Comparison of ENCODE assay signal across 9 mouse cellular contexts in the genomic region with DNA sequence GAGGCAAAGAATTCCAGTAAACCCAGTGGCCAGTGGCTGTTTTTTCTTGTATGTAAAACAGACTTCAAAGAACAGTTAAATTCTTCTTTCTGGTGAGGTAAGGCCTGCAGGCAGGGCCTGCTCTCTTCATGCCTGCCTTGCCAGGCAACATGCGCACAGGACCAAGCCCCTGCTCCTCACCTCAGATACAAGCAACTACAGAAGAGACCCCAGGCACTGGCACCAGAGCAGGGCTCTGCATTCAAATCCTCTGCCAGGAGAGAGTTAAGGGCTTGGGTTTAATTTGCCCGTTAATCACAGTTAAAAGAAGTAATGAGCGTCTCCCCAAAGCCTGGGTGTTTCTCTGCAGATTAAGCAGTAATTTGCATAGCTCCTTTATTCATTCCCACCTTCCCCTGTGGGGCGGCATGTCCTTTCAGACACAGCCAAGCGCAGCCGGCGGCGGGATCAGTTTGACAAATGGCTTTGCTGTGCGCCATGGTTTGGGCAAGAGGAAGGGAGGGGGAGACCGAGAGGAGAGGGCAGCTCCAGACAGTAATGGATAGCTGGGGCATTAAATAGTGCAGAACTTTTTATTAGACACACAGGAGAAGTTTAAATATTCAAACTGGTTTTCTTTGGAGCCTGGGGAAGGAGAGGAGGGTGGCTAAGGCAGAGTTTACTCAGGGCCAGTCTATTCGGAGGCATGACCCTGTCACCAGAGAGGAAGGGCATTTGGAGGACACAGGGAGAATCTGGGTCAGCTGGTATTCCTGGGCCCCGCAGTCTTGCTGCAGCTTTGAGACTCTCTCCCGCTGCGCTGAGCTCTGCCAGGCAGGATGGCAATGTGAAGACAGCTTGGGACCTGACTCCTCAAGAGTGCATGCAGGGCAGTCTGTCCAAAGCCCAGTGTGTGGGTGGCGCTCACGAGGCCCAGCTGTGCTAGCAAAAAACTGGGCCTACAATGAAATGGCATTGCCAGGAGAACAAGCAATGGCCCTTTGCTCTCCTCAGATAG. TPM values are rescaled to one million over a fixed set of nuclear protein-coding genes. Genes with fewer than 3 reads are reported as not detected.
DNase-seq lines count a peak whose midpoint lies in the region; ATAC-seq lines count a peak whose summit lies in the region.
"Had no signal": no experiment of that assay in that cellular context is flagged by ENCODE, and none has a peak within 500 bp of the region (broad histone marks: within the 10 kb centered on the region; RNA-seq: fewer than 3 reads in every experiment).

No protein-coding gene starts in this region.

- H3K27ac ChIP-seq in heart, embryonic 11.5 days (ENCODE audit: low read depth, low read length) = no peak overlapping the region
- H3K27ac ChIP-seq in embryonic facial prominence, embryonic 12.5 days = 0 out of 2 replicates have a peak overlapping the region, but pooled peaks have one; percentile 46
- H3K27ac ChIP-seq in kidney, embryonic 16.5 days (ENCODE audit: low read length) = peak overlapping the region; percentile 57
- H3K27ac ChIP-seq in stomach, embryonic 15.5 days = 0 out of 2 replicates have a peak overlapping the region, but pooled peaks have one; percentile 24

- H3K4me3 ChIP-seq in heart, embryonic 11.5 days (ENCODE audit: low read depth, low read length) = no peak overlapping the region
- no peak overlapping the region for H3K4me3 ChIP-seq in embryonic facial prominence, embryonic 12.5 days
- H3K4me3 ChIP-seq in kidney, embryonic 16.5 days (ENCODE audit: low read length) = no peak overlapping the region
- no peak overlapping the region for H3K4me3 ChIP-seq in stomach, embryonic 15.5 days (replicated peaks)

- intact Hi-C loops in heart, postnatal 14 days (cut with DNase I) = no loop called here

- H3K36me3 ChIP-seq in heart, embryonic 11.5 days (ENCODE audit: control insufficient read depth, insufficient read depth, low read length) = peaks cover 2% of the 10 kb centered on the region
- H3K36me3 ChIP-seq in embryonic facial prominence, embryonic 12.5 days = peaks cover 17% of the 10 kb centered on the region
- peaks cover 9% of the 10 kb centered on the region; the same call in 1 of the 2 replicates for H3K36me3 ChIP-seq in kidney, embryonic 16.5 days (ENCODE audit: insufficient read depth, low read length)
- peaks cover 3% of the 10 kb centered on the region; the same call in 1 of the 2 replicates for H3K36me3 ChIP-seq in stomach, embryonic 15.5 days

- no peaks in the 10 kb centered on the region for H3K27me3 ChIP-seq in heart, embryonic 11.5 days (ENCODE audit: control insufficient read depth, insufficient read depth, low read length)
- no peaks in the 10 kb centered on the region for H3K27me3 ChIP-seq in embryonic facial prominence, embryonic 12.5 days
- no peaks in the 10 kb centered on the region for H3K27me3 ChIP-seq in kidney, embryonic 16.5 days (ENCODE audit: insufficient read depth, low read length)
- no peaks in the 10 kb centered on the region for H3K27me3 ChIP-seq in stomach, embryonic 15.5 days (replicated peaks)
- H3K27me3 ChIP-seq: Patski had no signal

- no peak for DNase-seq in heart, postnatal 14 days
- peak; percentile 58 for DNase-seq in ZHBTc4 (ENCODE audit: low read depth, low spot score)

- WGBS in heart, embryonic 11.5 days (ENCODE audit: insufficient replicate concordance) = 26% methylated on average over 16 of the region's 16 CpGs
- 22% methylated on average over 16 of the region's 16 CpGs for WGBS in embryonic facial prominence, embryonic 12.5 days
- WGBS in kidney, embryonic 16.5 days = 12% methylated on average over 16 of the region's 16 CpGs
- 17% methylated on average over 16 of the region's 16 CpGs for WGBS in stomach, embryonic 15.5 days

- peak overlapping the region; percentile 40; the same call in 1 of the 2 replicates for H3K9ac ChIP-seq in heart, embryonic 11.5 days (ENCODE audit: low read depth, low read length)
- no peak overlapping the region for H3K9ac ChIP-seq in embryonic facial prominence, embryonic 12.5 days
- H3K9ac ChIP-seq in kidney, embryonic 16.5 days (replicated peaks; ENCODE audit: low read length) = peak overlapping the region; percentile 44
- H3K9ac ChIP-seq in stomach, embryonic 15.5 days = no peak overlapping the region

- no peaks in the 10 kb centered on the region for H3K9me3 ChIP-seq in heart, embryonic 11.5 days (replicated peaks; ENCODE audit: control insufficient read depth, low read length)
- no peaks in the 10 kb centered on the region for H3K9me3 ChIP-seq in embryonic facial prominence, embryonic 12.5 days
- H3K9me3 ChIP-seq in kidney, embryonic 16.5 days (ENCODE audit: low read length) = no peaks in the 10 kb centered on the region
- no peaks in the 10 kb centered on the region for H3K9me3 ChIP-seq in stomach, embryonic 15.5 days

- no peak for ATAC-seq in heart, embryonic 11.5 days (replicated peaks; ENCODE audit: insufficient number of reproducible peaks, low FRiP score, low TSS enrichment)
- no peak for ATAC-seq in embryonic facial prominence, embryonic 12.5 days (ENCODE audit: insufficient number of reproducible peaks, insufficient read depth, low FRiP score, low TSS enrichment)
- peak; percentile 43 for ATAC-seq in kidney, embryonic 16.5 days (ENCODE audit: low FRiP score, low TSS enrichment)
- no peak for ATAC-seq in stomach, embryonic 15.5 days (ENCODE audit: insufficient read depth, low FRiP score, low read depth)
- ATAC-seq in monocyte, adult 5-6 weeks (replicated peaks; ENCODE audit: insufficient number of reproducible peaks, low FRiP score, low TSS enrichment, poor library complexity, severe bottlenecking) = no peak
- ATAC-seq in erythroid progenitor cell, adult 5-6 weeks (replicated peaks; ENCODE audit: low FRiP score, poor library complexity, severe bottlenecking) = no peak
- ATAC-seq: Patski had no signal

- peaks cover 37% of the 10 kb centered on the region for H3K4me1 ChIP-seq in heart, embryonic 11.5 days (ENCODE audit: control insufficient read depth, insufficient read depth, low read length)
- H3K4me1 ChIP-seq in embryonic facial prominence, embryonic 12.5 days = peaks cover 26% of the 10 kb centered on the region
- peaks cover 30% of the 10 kb centered on the region for H3K4me1 ChIP-seq in kidney, embryonic 16.5 days (ENCODE audit: insufficient read depth, low read length)
- peaks cover 13% of the 10 kb centered on the region; the same call in 1 of the 2 replicates for H3K4me1 ChIP-seq in stomach, embryonic 15.5 days

- H3K4me2 ChIP-seq in heart, embryonic 11.5 days = no peak overlapping the region
- H3K4me2 ChIP-seq in embryonic facial prominence, embryonic 12.5 days (replicated peaks) = no peak overlapping the region
- H3K4me2 ChIP-seq in kidney, embryonic 16.5 days (replicated peaks; ENCODE audit: low read depth, low read length) = 0 out of 2 replicates have a peak overlapping the region, but pooled peaks have one; percentile 12
- no peak overlapping the region for H3K4me2 ChIP-seq in stomach, embryonic 15.5 days

RNA-seq across cellular contexts. Expression of a gene that starts 13.4 kb away (rescaled TPM):
- 52.5 and 60.2 TPM in 2 replicates for polyA plus RNA-seq in heart, embryonic 11.5 days (2014; fragmentation: Nextera tagmentation; extraction: Ambion mirVana)
- total RNA-seq in heart, postnatal 14 days (2021) = 10 to 100 TPM; 22.3 to 23.3 TPM
- 88.2 and 96.5 TPM in 2 replicates for polyA plus RNA-seq in embryonic facial prominence, embryonic 12.5 days (2016; fragmentation: Nextera tagmentation; extraction: Ambion mirVana)
- polyA plus RNA-seq in kidney, embryonic 16.5 days (2015; fragmentation: Nextera tagmentation; extraction: Ambion mirVana) = 83.7 and 88.3 TPM in 2 replicates
- 67.2 and 76.5 TPM in 2 replicates for polyA plus RNA-seq in stomach, embryonic 15.5 days (2015; fragmentation: Nextera tagmentation; extraction: Ambion mirVana)
- 38.4 to 51.0 TPM (median 44.6 TPM) in 3 replicates for total RNA-seq in monocyte, adult 5-6 weeks (2017)
- total RNA-seq in erythroid progenitor cell, adult 5-6 weeks (2015; ENCODE audit: low replicate concordance) = 7.9 and 9.6 TPM in 2 replicates
- total RNA-seq in erythroid progenitor cell, adult 5-6 weeks (2017; ENCODE audit: low replicate concordance) = 21.6 and 25.2 TPM in 2 replicates

RNA-seq across cellular contexts. Expression of a gene that starts 25.0 kb away (rescaled TPM):
- polyA plus RNA-seq in heart, embryonic 11.5 days (2014; fragmentation: Nextera tagmentation; extraction: Ambion mirVana) = 0.23 and 0.50 TPM in 2 replicates
- total RNA-seq in heart, postnatal 14 days (2021) = 1 to 10 TPM in 1 of 2 experiments, under 1 TPM in 1; 0.88 to 1.8 TPM
- polyA plus RNA-seq in embryonic facial prominence, embryonic 12.5 days (2016; fragmentation: Nextera tagmentation; extraction: Ambion mirVana) = 2.4 and 3.3 TPM in 2 replicates
- polyA plus RNA-seq in kidney, embryonic 16.5 days (2015; fragmentation: Nextera tagmentation; extraction: Ambion mirVana) = 52.5 and 55.8 TPM in 2 replicates
- polyA plus RNA-seq in stomach, embryonic 15.5 days (2015; fragmentation: Nextera tagmentation; extraction: Ambion mirVana) = 55.2 and 65.6 TPM in 2 replicates
- total RNA-seq in monocyte, adult 5-6 weeks (2017) = 0.29 TPM in 1 of 3 replicates, not detected in the others
- not detected in 2 replicates for total RNA-seq in erythroid progenitor cell, adult 5-6 weeks (2015; ENCODE audit: low replicate concordance)
- 0.26 TPM in 1 of 2 replicates, not detected in the other for total RNA-seq in erythroid progenitor cell, adult 5-6 weeks (2017; ENCODE audit: low replicate concordance)

RNA-seq across cellular contexts. Expression of a gene that starts 40.8 kb away (rescaled TPM):
- polyA plus RNA-seq in heart, embryonic 11.5 days (2014; fragmentation: Nextera tagmentation; extraction: Ambion mirVana) = 63.9 and 68.0 TPM in 2 replicates
- total RNA-seq in heart, postnatal 14 days (2021) = 10 to 100 TPM; 14.1 to 15.0 TPM
- 21.5 and 22.2 TPM in 2 replicates for polyA plus RNA-seq in embryonic facial prominence, embryonic 12.5 days (2016; fragmentation: Nextera tagmentation; extraction: Ambion mirVana)
- 38.0 TPM in 2 replicates for polyA plus RNA-seq in kidney, embryonic 16.5 days (2015; fragmentation: Nextera tagmentation; extraction: Ambion mirVana)
- 63.6 and 85.7 TPM in 2 replicates for polyA plus RNA-seq in stomach, embryonic 15.5 days (2015; fragmentation: Nextera tagmentation; extraction: Ambion mirVana)
- total RNA-seq in monocyte, adult 5-6 weeks (2017) = 18.3 to 23.7 TPM (median 20.6 TPM) in 3 replicates
- total RNA-seq in erythroid progenitor cell, adult 5-6 weeks (2015; ENCODE audit: low replicate concordance) = 57.0 and 70.6 TPM in 2 replicates
- total RNA-seq in erythroid progenitor cell, adult 5-6 weeks (2017; ENCODE audit: low replicate concordance) = 74.7 and 92.1 TPM in 2 replicates

RNA-seq across cellular contexts. Expression of a gene that starts 53.3 kb away (rescaled TPM):
- polyA plus RNA-seq in heart, embryonic 11.5 days (2014; fragmentation: Nextera tagmentation; extraction: Ambion mirVana) = 102 and 105 TPM in 2 replicates
- total RNA-seq in heart, postnatal 14 days (2021) = 10 to 100 TPM; 34.6 to 35.8 TPM
- 88.9 and 94.3 TPM in 2 replicates for polyA plus RNA-seq in embryonic facial prominence, embryonic 12.5 days (2016; fragmentation: Nextera tagmentation; extraction: Ambion mirVana)
- polyA plus RNA-seq in kidney, embryonic 16.5 days (2015; fragmentation: Nextera tagmentation; extraction: Ambion mirVana) = 115 and 117 TPM in 2 replicates
- polyA plus RNA-seq in stomach, embryonic 15.5 days (2015; fragmentation: Nextera tagmentation; extraction: Ambion mirVana) = 124 and 125 TPM in 2 replicates
- 0.48 TPM in 1 of 3 replicates, not detected in the others for total RNA-seq in monocyte, adult 5-6 weeks (2017)
- total RNA-seq in erythroid progenitor cell, adult 5-6 weeks (2015; ENCODE audit: low replicate concordance) = not detected in 2 replicates
- not detected in 2 replicates for total RNA-seq in erythroid progenitor cell, adult 5-6 weeks (2017; ENCODE audit: low replicate concordance)

Comparison
In these comparisons a context has a peak if more than half of its experiments do, and no peak if none do; other contexts are left out.
1. H3K9ac ChIP-seq: peak in heart, embryonic 11.5 days (single experiment) and kidney, embryonic 16.5 days (single experiment); none in embryonic facial prominence, embryonic 12.5 days (single experiment) and stomach, embryonic 15.5 days (single experiment).
2. RNA of a gene that starts 25.0 kb away (polyA plus RNA-seq): 52.5 to 55.8 TPM in kidney, embryonic 16.5 days and 55.2 to 65.6 TPM in stomach, embryonic 15.5 days; 2.4 to 3.3 TPM in embryonic facial prominence, embryonic 12.5 days and 0.23 to 0.50 TPM in heart, embryonic 11.5 days; every median in the first group is over 10 times any median in the second.